Mouse (Mus musculus) hindbrain, embryonic 11.5 days (tissue): ENCODE measurements around the gene Olfr693. TPM values are rescaled to one million over a fixed set of nuclear protein-coding genes. Genes with fewer than 3 reads are reported as not detected.

ENCODE experiments used
- ATAC-seq: fragments of 200-750 bp; cut with Nextera tagmentation; 2 replicates; pipeline ENCODE4 v1.8.0; 2017; ENCODE audit warnings: mild to moderate bottlenecking, moderate TSS enrichment, moderate library complexity; ENCODE audit not compliant: low FRiP score
- DNase-seq: peaks from one replicate; pipeline ENCODE4 v3.0.0-alpha.2; 2015; ENCODE audit warnings: low spot score
- H3K27ac ChIP-seq: fragments of 300-500 bp; sonication (generic); 2 replicates; pipeline ENCODE4 v1.5.1; 2014; ENCODE audit warnings: mild to moderate bottlenecking, low read depth, low read length
- H3K27me3 ChIP-seq: fragments of 300-500 bp; sonication (generic); 2 replicates; pipeline ENCODE4 v1.6.1; 2014; ENCODE audit warnings: mild to moderate bottlenecking, low read length, moderate library complexity, mixed read lengths; ENCODE audit not compliant: control insufficient read depth, insufficient read depth
- H3K36me3 ChIP-seq: fragments of 300-500 bp; sonication (generic); 2 replicates; pipeline ENCODE4 v1.6.1; 2014; ENCODE audit warnings: mild to moderate bottlenecking, low read length, moderate library complexity, mixed read lengths; ENCODE audit not compliant: control insufficient read depth, insufficient read depth
- H3K4me1 ChIP-seq: fragments of 300-500 bp; sonication (generic); replicated peaks from 2 replicates; pipeline ENCODE4 v1.6.1; 2014; ENCODE audit warnings: low read length, mixed read lengths; ENCODE audit not compliant: control insufficient read depth, insufficient read depth
- H3K4me2 ChIP-seq: fragments of 300-500 bp; sonication (generic); replicated peaks from 2 replicates; pipeline ENCODE4 v1.6.1; 2014; ENCODE audit warnings: mild to moderate bottlenecking, low read depth, low read length
- H3K4me3 ChIP-seq: fragments of 300-500 bp; sonication (generic); 2 replicates; pipeline ENCODE4 v1.5.1; 2014; ENCODE audit warnings: low read depth, low read length
- H3K9ac ChIP-seq: fragments of 300-500 bp; sonication (generic); 2 replicates; pipeline ENCODE4 v1.6.1; 2014; ENCODE audit warnings: low read depth, low read length
- H3K9me3 ChIP-seq: fragments of 300-500 bp; sonication (generic); 2 replicates; pipeline ENCODE4 v1.6.1; 2016; ENCODE audit warnings: low read length; ENCODE audit not compliant: control insufficient read depth
- WGBS: fragments of 180-500 bp; shearing (Covaris S2); extraction: QIAGEN DNeasy Blood & Tissue Kit; methylation state at CpG from one replicate; pipeline ENCODE4 v1.1.7; 2014; 5-methylcytosine and 5-hydroxymethylcytosine counted together
- polyA plus RNA-seq: library from polyadenylated mRNA; unstranded; fragments of >200 nt; fragmentation: Nextera tagmentation; extraction: Ambion mirVana; gene quantifications from 2 replicates; pipeline ENCODE4 v1.2.1, GENCODE M21; 2014

The Olfr693 gene
- polyA plus RNA-seq, 1 experiment from 2014 or later, result not detected

GRCm38 (mm10) chr7:106652344-106652652 is 28.1 kb downstream of the Olfr693 start:
- Histone ChIP-seq H3K9ac (no peak overlapping the region), H3K27me3 (no peaks in the 10 kb centered on the region), H3K36me3 (no peaks in the 10 kb centered on the region), H3K27ac (no peak overlapping the region), H3K4me2 (no peak overlapping the region), H3K9me3 (no peaks in the 10 kb centered on the region), H3K4me3 (no peak overlapping the region), H3K4me1 (no peaks in the 10 kb centered on the region)
- ATAC-seq (no peak), DNase-seq (no peak)

GRCm38 (mm10) chr7:106651555-106652343 is 28.6 kb downstream of the Olfr693 start:
- Histone ChIP-seq H3K9ac (no peak overlapping the region), H3K9me3 (no peaks in the 10 kb centered on the region), H3K4me3 (no peak overlapping the region), H3K27me3 (no peaks in the 10 kb centered on the region), H3K27ac (no peak overlapping the region), H3K4me1 (no peaks in the 10 kb centered on the region), H3K36me3 (no peaks in the 10 kb centered on the region), H3K4me2 (no peak overlapping the region)
- ATAC-seq (no peak), DNase-seq (no peak)

GRCm38 (mm10) chr7:106649774-106650173 is 30.6 kb downstream of the Olfr693 start:
- no peak for DNase-seq
- 80% methylated on average over 1 of the region's 1 CpGs for WGBS
- Histone ChIP-seq H3K9me3 (no peaks in the 10 kb centered on the region), H3K4me3 (no peak overlapping the region), H3K36me3 (no peaks in the 10 kb centered on the region), H3K4me1 (no peaks in the 10 kb centered on the region), H3K9ac (no peak overlapping the region), H3K4me2 (no peak overlapping the region), H3K27me3 (no peaks in the 10 kb centered on the region), H3K27ac (no peak overlapping the region)
- ATAC-seq, result no peak

- DNase-seq (no peak), ATAC-seq (no peak)
- Histone ChIP-seq H3K27me3 (no peaks in the 10 kb centered on the region), H3K27ac (no peak overlapping the region), H3K9ac (no peak overlapping the region), H3K9me3 (no peaks in the 10 kb centered on the region), H3K4me1 (no peaks in the 10 kb centered on the region), H3K36me3 (no peaks in the 10 kb centered on the region), H3K4me2 (no peak overlapping the region), H3K4me3 (no peak overlapping the region)
- 61% methylated on average over 1 of the region's 1 CpGs for WGBS
Measured at GRCm38 (mm10) chr7:106645261-106645660, 35.1 kb downstream of the Olfr693 start.

- Histone ChIP-seq H3K27ac (no peak overlapping the region), H3K9me3 (no peaks in the 10 kb centered on the region), H3K27me3 (no peaks in the 10 kb centered on the region), H3K9ac (no peak overlapping the region), H3K4me2 (no peak overlapping the region), H3K4me3 (no peak overlapping the region), H3K4me1 (no peaks in the 10 kb centered on the region), H3K36me3 (no peaks in the 10 kb centered on the region)
- DNase-seq, result no peak
- no peak for ATAC-seq
- WGBS, result 82% methylated on average over 3 of the region's 3 CpGs
Measured at GRCm38 (mm10) chr7:106644222-106644870, 36.0 kb downstream of the Olfr693 start.

GRCm38 (mm10) chr7:106640839-106641238 is 39.5 kb downstream of the Olfr693 start:
- WGBS, result 92% methylated on average over 1 of the region's 1 CpGs
- no peak for DNase-seq
- Histone ChIP-seq H3K4me3 (no peak overlapping the region), H3K27ac (no peak overlapping the region), H3K9ac (no peak overlapping the region), H3K4me2 (no peak overlapping the region), H3K27me3 (no peaks in the 10 kb centered on the region), H3K9me3 (no peaks in the 10 kb centered on the region), H3K4me1 (no peaks in the 10 kb centered on the region), H3K36me3 (no peaks in the 10 kb centered on the region)
- no peak for ATAC-seq

GRCm38 (mm10) chr7:106635560-106635959 is 44.8 kb downstream of the Olfr693 start:
- no peak for DNase-seq
- no peak overlapping the region for H3K4me3 ChIP-seq
- no peaks in the 10 kb centered on the region for H3K36me3 ChIP-seq
- no peak overlapping the region for H3K9ac ChIP-seq
- no peaks in the 10 kb centered on the region for H3K9me3 ChIP-seq
- H3K4me2 ChIP-seq, result no peak overlapping the region
- no peak overlapping the region for H3K27ac ChIP-seq
- no peaks in the 10 kb centered on the region for H3K4me1 ChIP-seq
- H3K27me3 ChIP-seq, result no peaks in the 10 kb centered on the region
- 87% methylated on average over 4 of the region's 4 CpGs for WGBS
- no peak for ATAC-seq

Other genes starting within 250 kb of the Olfr693 start
- not detected in 2 replicates for gene Olfr694, start 11.2 kb upstream of the Olfr693 start, polyA plus RNA-seq
- gene Olfr695, start 35.8 kb upstream of the Olfr693 start, polyA plus RNA-seq, result not detected in 2 replicates
- not detected in 2 replicates for gene Olfr697, start 61.9 kb upstream of the Olfr693 start, polyA plus RNA-seq
- gene Olfr698, start 74.8 kb upstream of the Olfr693 start, polyA plus RNA-seq, result not detected in 2 replicates
- not detected in 2 replicates for gene Olfr699, start 112.6 kb upstream of the Olfr693 start, polyA plus RNA-seq
- gene Olfr700, start 128.2 kb upstream of the Olfr693 start, polyA plus RNA-seq, result not detected in 2 replicates
- not detected in 2 replicates for gene Olfr701, start 133.5 kb upstream of the Olfr693 start, polyA plus RNA-seq
- gene Olfr702, start 153.3 kb upstream of the Olfr693 start, polyA plus RNA-seq, result not detected in 2 replicates
- not detected in 2 replicates for gene Olfr703, start 162.8 kb upstream of the Olfr693 start, polyA plus RNA-seq
- not detected in 2 replicates for gene Olfr704, start 182.6 kb upstream of the Olfr693 start, polyA plus RNA-seq
- not detected in 2 replicates for gene Olfr705, start 196.3 kb upstream of the Olfr693 start, polyA plus RNA-seq
- gene Olfr706, start 207.6 kb upstream of the Olfr693 start, polyA plus RNA-seq, result not detected in 2 replicates
- gene Olfr707, start 220.7 kb upstream of the Olfr693 start, polyA plus RNA-seq, result not detected in 2 replicates
- gene Olfr1532-ps1, start 227.4 kb upstream of the Olfr693 start, polyA plus RNA-seq, result not detected in 2 replicates